Mouse (Mus musculus) heart, adult 18-20 months (tissue): ENCODE data around the gene Asb7. TPM values are rescaled to one million over a fixed set of nuclear protein-coding genes. Genes with fewer than 3 reads are reported as not detected.

Source experiments
- DNase-seq, 2 experiments: peaks; one replicate each; pipeline ENCODE4 v3.0.0; 2021 to 2022; ENCODE audit warnings: mixed read lengths in 1 of 2
- total RNA-seq, 2 experiments: library from RNA; stranded (reverse); gene quantifications; 2 replicates each; pipeline ENCODE4 v1.2.3; 2021

The Asb7 gene
- total RNA-seq, 2 experiments from 2014 or later, result 5.7 to 6.2 TPM

GRCm38 (mm10) chr7:66655471-66655870, 33.9 kb downstream of the Asb7 start:
- DNase-seq, result no peak

GRCm38 (mm10) chr7:66653596-66653995, 35.8 kb downstream of the Asb7 start:
- DNase-seq, result no peak

GRCm38 (mm10) chr7:66652216-66652615, 37.2 kb downstream of the Asb7 start:
- DNase-seq, result no peak

GRCm38 (mm10) chr7:66650883-66651282, 38.5 kb downstream of the Asb7 start:
- DNase-seq, result no peak

- DNase-seq, result no peak
Observed at GRCm38 (mm10) chr7:66649181-66649580, 40.2 kb downstream of the Asb7 start.

GRCm38 (mm10) chr7:66645736-66646135, 43.7 kb downstream of the Asb7 start:
- no peak for DNase-seq

GRCm38 (mm10) chr7:66633351-66633750, 56.0 kb downstream of the Asb7 start:
- no peak for DNase-seq

GRCm38 (mm10) chr7:66630154-66630800, 59.1 kb downstream of the Asb7 start:
- no peak for DNase-seq

- DNase-seq, result no peak
Observed at GRCm38 (mm10) chr7:66629419-66629818, 60.0 kb downstream of the Asb7 start.

- DNase-seq, result peak; percentile 41 to 75
Observed at GRCm38 (mm10) chr7:66623436-66623835, 66.0 kb downstream of the Asb7 start.

GRCm38 (mm10) chr7:66601846-66602245, 87.5 kb downstream of the Asb7 start:
- no peak for DNase-seq

GRCm38 (mm10) chr7:66600622-66601610, 88.5 kb downstream of the Asb7 start:
- peak in 1 of 2 experiments; percentile 14 for DNase-seq

GRCm38 (mm10) chr7:66600126-66600525, 89.3 kb downstream of the Asb7 start:
- no peak for DNase-seq

- DNase-seq, result no peak
Observed at GRCm38 (mm10) chr7:66597900-66598299, 91.5 kb downstream of the Asb7 start.

Other genes starting within 250 kb of the Asb7 start
- gene Lins1, start 293 bp upstream of the Asb7 start, total RNA-seq, result 1 to 10 TPM; 2.5 to 3.9 TPM
- gene Cers3, start 53.9 kb upstream of the Asb7 start, total RNA-seq, result under 1 TPM in 1 of 2 experiments, not detected in 1; 0.15 TPM
- gene Adamts17, start 150.1 kb upstream of the Asb7 start, total RNA-seq, result 1 to 10 TPM in 1 of 2 experiments, under 1 TPM in 1; 0.94 to 1.3 TPM